Mouse (Mus musculus) lung, postnatal 0 days (tissue): ENCODE data around the gene Fbxw7.

Experiments
- CTCF ChIP-seq: IDR thresholded peaks from 2 replicates; pipeline ENCODE4 v1.5.1; 2016; ENCODE audit warnings: antibody characterized with exemption, mild to moderate bottlenecking
- EP300 ChIP-seq: IDR thresholded peaks from 2 replicates; pipeline ENCODE4 v1.6.1; 2016; ENCODE audit warnings: antibody characterized with exemption, mild to moderate bottlenecking, control low read depth

DNA sequence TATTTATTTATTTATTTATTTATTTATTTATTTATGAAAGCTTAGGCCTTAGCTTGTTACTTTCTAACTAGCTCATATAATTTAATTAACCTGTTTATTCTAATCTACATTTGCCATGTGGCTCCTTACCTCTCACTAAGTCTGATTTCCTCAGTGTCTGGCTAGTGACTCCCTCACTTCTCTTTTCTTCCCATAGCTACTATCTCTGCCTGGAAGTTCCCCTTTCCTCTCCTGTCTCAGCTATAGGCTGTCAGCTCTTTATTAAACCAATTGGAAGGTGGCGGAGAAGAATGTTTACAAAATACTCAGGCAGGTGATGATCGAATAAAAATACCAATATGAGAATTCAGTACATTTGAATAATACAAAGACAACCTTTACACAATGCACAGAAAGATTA, 27.7 kb downstream of the Fbxw7 start:
- TF ChIP-seq CTCF (no peak), EP300 (no peak)
